Mouse (Mus musculus): ENCODE data around the gene Aprt.

DNA sequence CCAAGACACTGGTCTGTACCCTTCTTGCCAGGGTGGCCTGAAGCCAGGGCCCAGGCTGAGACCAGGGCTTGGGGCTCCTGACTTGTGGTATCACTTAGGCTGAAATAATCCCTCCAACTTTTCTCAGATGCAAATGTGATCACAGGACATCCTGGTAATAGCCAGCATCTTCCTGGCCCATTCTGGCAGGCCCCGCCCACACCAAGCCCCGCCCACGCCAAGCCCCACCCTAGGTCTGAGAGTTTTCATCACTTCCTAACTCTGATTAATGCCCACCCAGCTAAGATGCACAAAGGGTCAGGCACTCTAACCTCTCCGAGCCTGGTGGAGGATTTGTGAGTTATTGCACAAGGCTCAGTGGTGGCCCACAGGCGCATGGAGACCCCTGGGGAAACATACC, 43.7 kb upstream of the Aprt start:
- TF ChIP-seq CTCF (IDR thresholded peaks at IDR 0.05; ENCODE audit: low read depth) (no peak), EP300 (optimal IDR thresholded peaks at IDR 0.05) (no peak)

Measured in stomach, postnatal 0 days (tissue).